15 mouse cellular contexts compared by ENCODE assay signal in the genomic region with DNA sequence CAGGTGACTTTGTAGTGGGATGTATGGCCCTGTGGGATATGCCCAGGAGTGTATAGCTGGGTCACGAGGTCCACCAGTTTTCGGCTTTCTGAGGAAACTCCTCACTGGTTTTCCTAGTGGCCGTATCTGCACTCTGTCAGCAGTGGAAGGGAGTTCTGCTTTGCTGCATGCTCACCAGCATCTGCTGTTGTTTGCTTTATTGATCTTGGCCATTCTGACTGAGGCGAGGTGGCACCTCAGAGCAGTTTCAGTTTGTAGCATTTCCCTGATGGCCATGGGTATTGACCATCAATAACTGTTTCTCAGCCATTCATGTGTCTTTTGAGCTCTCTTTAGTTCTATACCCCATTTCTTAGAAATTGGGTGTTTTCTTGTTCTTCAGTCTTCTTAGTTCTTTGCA.
"Had no signal": no experiment of that assay in that cellular context is flagged by ENCODE, and none has a peak within 500 bp of the region (broad histone marks: within the 10 kb centered on the region; RNA-seq: fewer than 3 reads in every experiment).

No protein-coding gene starts in this region.

- H3K27ac ChIP-seq: neural tube, embryonic 15.5 days; stomach, embryonic 15.5 days; stomach, postnatal 0 days had no signal

- DNase-seq: retina, postnatal 1 day; right cerebral cortex, adult 18-20 months; right cerebral cortex, postnatal 14 days; right cerebral cortex, postnatal 25 days; right cerebral cortex, postnatal 4 days; spleen, adult 18-20 months; thymus, adult 18-20 months; thymus, adult 2 months; thymus, postnatal 14 days; thymus, postnatal 25 days; thymus, postnatal 36 days; thymus, postnatal 4 days had no signal

- H3K27me3 ChIP-seq: neural tube, embryonic 15.5 days; stomach, embryonic 15.5 days had no signal

- H3K9me3 ChIP-seq: neural tube, embryonic 15.5 days; stomach, embryonic 15.5 days had no signal

- H3K9ac ChIP-seq: neural tube, embryonic 15.5 days; stomach, embryonic 15.5 days had no signal

- H3K4me3 ChIP-seq: neural tube, embryonic 15.5 days; stomach, embryonic 15.5 days had no signal

- H3K4me1 ChIP-seq: neural tube, embryonic 15.5 days had no signal

- H3K4me2 ChIP-seq: neural tube, embryonic 15.5 days; stomach, embryonic 15.5 days had no signal
